Mouse (Mus musculus) bone marrow, adult 2 months (tissue): ENCODE measurements around the gene Slc41a3.

ENCODE experiments used
- CTCF ChIP-seq: fragments of 200-500 bp; IDR thresholded peaks from 2 replicates; pipeline ENCODE4 v1.5.1; 2011; ENCODE audit warnings: low read length, control low read depth; ENCODE audit not compliant: control insufficient read depth, insufficient read depth
- POLR2A ChIP-seq: fragments of 200-500 bp; IDR thresholded peaks from 2 replicates; pipeline ENCODE4 v1.6.1; 2011; ENCODE audit warnings: low read depth, mild to moderate bottlenecking, control low read depth, low read length, borderline replicate concordance; ENCODE audit not compliant: control insufficient read depth

- no peak for TF ChIP-seq CTCF
- no peak for TF ChIP-seq POLR2A
Measured at GRCm38 (mm10) chr6:90691935-90692334, 87.4 kb downstream of the Slc41a3 start.
